Mouse (Mus musculus): ENCODE results near the gene Anp32a. TPM values are rescaled to one million over a fixed set of nuclear protein-coding genes. Genes with fewer than 3 reads are reported as not detected.

Gene Anp32a
- polyA plus RNA-seq, 1 experiment from 2014 or later: 107 TPM

GRCm38 (mm10) chr9:62337924-62338635 is 3.0 kb upstream of the Anp32a start:
- Histone ChIP-seq H3K9ac (ENCODE audit: low read depth, low read length) (no peak overlapping the region), H3K36me3 (ENCODE audit: control insufficient read depth, insufficient read depth, low read length) (no peaks in the 10 kb centered on the region), H3K27me3 (ENCODE audit: control insufficient read depth, insufficient read depth, low read depth, low read length) (no peaks in the 10 kb centered on the region), H3K4me2 (ENCODE audit: low read length) (no peak overlapping the region), H3K9me3 (replicated peaks; ENCODE audit: control insufficient read depth, low read length, poor library complexity, severe bottlenecking) (no peaks in the 10 kb centered on the region), H3K4me1 (ENCODE audit: control insufficient read depth, insufficient read depth, low read length) (peaks cover 10% of the 10 kb centered on the region), H3K27ac (ENCODE audit: low read length) (no peak overlapping the region), H3K4me3 (ENCODE audit: low read depth, low read length) (no peak overlapping the region)
- ATAC-seq: no peak
- 56% methylated on average over 4 of the region's 4 CpGs for WGBS

DNA sequence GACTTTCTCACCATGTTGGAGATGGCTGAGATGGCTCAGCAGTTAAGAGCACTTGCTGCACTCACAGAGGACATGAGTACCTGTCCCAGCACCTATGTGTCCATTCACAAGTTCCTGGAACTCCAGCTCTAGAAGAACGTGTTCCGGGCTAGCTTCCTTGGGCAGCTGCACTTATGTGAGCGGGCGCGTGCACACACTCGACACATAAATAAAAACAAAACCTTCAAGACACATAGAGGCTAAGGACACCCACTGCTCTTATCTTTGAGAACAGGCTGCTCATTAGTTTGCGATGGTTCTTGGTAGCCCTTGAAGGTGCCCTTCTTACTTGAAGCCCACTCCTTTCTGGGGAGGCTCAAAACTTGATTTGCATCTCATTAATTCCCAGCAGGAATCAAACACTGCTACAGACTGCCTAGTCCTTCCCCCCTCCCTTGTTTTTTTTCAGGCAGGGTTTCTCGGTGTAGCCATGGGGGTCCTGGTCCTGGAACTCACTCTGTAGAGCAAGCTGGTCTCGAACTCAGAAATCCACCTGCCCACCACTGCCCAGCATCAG is 2.4 kb upstream of the Anp32a start:
- no peak overlapping the region for H3K4me3 ChIP-seq (ENCODE audit: low read depth, low read length)
- ATAC-seq: no peak
- WGBS: 65% methylated on average over 9 of the region's 9 CpGs
- H3K9me3 ChIP-seq (replicated peaks; ENCODE audit: control insufficient read depth, low read length, poor library complexity, severe bottlenecking): no peaks in the 10 kb centered on the region
- no peak overlapping the region for H3K4me2 ChIP-seq (ENCODE audit: low read length)
- no peaks in the 10 kb centered on the region for H3K27me3 ChIP-seq (ENCODE audit: control insufficient read depth, insufficient read depth, low read depth, low read length)
- H3K36me3 ChIP-seq (ENCODE audit: control insufficient read depth, insufficient read depth, low read length): no peaks in the 10 kb centered on the region
- H3K4me1 ChIP-seq (ENCODE audit: control insufficient read depth, insufficient read depth, low read length): peaks cover 10% of the 10 kb centered on the region
- H3K9ac ChIP-seq (ENCODE audit: low read depth, low read length): no peak overlapping the region
- H3K27ac ChIP-seq (ENCODE audit: low read length): no peak overlapping the region

- Histone ChIP-seq H3K4me2 (ENCODE audit: low read length) (peak overlapping the region; percentile 88), H3K4me3 (ENCODE audit: low read depth, low read length) (peak overlapping the region; percentile 87), H3K4me1 (ENCODE audit: control insufficient read depth, insufficient read depth, low read length) (peaks cover 17% of the 10 kb centered on the region), H3K27ac (ENCODE audit: low read length) (peak overlapping the region; percentile 98), H3K9ac (ENCODE audit: low read depth, low read length) (peak overlapping the region; percentile 84), H3K36me3 (ENCODE audit: control insufficient read depth, insufficient read depth, low read length) (no peaks in the 10 kb centered on the region), H3K27me3 (ENCODE audit: control insufficient read depth, insufficient read depth, low read depth, low read length) (no peaks in the 10 kb centered on the region), H3K9me3 (replicated peaks; ENCODE audit: control insufficient read depth, low read length, poor library complexity, severe bottlenecking) (no peaks in the 10 kb centered on the region)
- under 1% methylated on average over 47 of the region's 48 CpGs for WGBS
- ATAC-seq: peak; percentile 29
Observed at GRCm38 (mm10) chr9:62340301-62341122, 581 bp upstream of the Anp32a start.

DNA sequence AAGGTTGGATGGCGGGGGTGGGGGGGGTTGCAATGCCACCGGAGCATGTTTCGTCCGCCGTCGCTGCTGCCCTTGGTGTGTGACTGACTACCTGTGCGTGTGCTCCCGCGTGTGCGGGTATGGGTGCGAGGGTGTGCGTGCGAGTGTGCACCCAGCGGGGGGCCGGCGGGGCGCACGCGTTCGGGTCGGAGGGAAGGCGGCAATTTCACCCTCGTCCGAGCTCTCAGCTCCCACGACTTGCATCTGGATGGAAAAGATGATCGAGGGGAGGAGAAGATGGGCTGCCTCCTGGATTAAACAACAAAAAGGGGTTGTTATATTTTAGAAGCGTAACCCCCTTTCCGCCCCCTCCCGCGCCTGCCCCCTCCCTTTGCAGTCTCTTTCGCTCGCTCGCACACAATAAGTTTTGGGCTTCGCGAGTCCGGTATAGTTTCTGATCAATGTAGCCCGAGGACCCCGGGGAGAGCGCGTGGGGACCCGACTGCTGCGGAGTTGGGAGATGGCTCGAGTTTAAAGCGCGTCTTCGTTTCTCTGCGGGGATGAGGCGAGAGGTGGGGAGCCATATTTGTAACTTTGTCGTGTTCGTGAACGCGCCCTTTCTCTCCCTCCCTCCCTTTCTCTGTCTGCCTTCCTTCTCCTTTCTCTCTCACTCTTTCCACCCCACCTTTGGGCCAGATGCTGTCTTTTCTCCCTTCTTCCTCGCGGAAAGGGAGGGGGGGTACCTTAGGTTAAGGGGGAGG is 778 bp downstream of the Anp32a start:
- peak overlapping the region; percentile 99 for H3K9ac ChIP-seq (ENCODE audit: low read depth, low read length)
- no peaks in the 10 kb centered on the region for H3K36me3 ChIP-seq (ENCODE audit: control insufficient read depth, insufficient read depth, low read length)
- H3K27me3 ChIP-seq (ENCODE audit: control insufficient read depth, insufficient read depth, low read depth, low read length): no peaks in the 10 kb centered on the region
- peak overlapping the region; percentile 98 for H3K27ac ChIP-seq (ENCODE audit: low read length)
- ATAC-seq: peak; percentile 12; the same call in 1 of the 2 replicates
- H3K4me1 ChIP-seq (ENCODE audit: control insufficient read depth, insufficient read depth, low read length): peaks cover 31% of the 10 kb centered on the region
- H3K9me3 ChIP-seq (replicated peaks; ENCODE audit: control insufficient read depth, low read length, poor library complexity, severe bottlenecking): no peaks in the 10 kb centered on the region
- H3K4me2 ChIP-seq (ENCODE audit: low read length): peak overlapping the region; percentile 84
- under 1% methylated on average over 52 of the region's 54 CpGs for WGBS
- peak overlapping the region; percentile 87 for H3K4me3 ChIP-seq (ENCODE audit: low read depth, low read length)

GRCm38 (mm10) chr9:62342441-62343191 is 1.5 kb downstream of the Anp32a start:
- Histone ChIP-seq H3K27me3 (ENCODE audit: control insufficient read depth, insufficient read depth, low read depth, low read length) (no peaks in the 10 kb centered on the region), H3K4me2 (ENCODE audit: low read length) (peak overlapping the region; percentile 84), H3K9ac (ENCODE audit: low read depth, low read length) (peak overlapping the region; percentile 99), H3K4me1 (ENCODE audit: control insufficient read depth, insufficient read depth, low read length) (peaks cover 36% of the 10 kb centered on the region), H3K9me3 (replicated peaks; ENCODE audit: control insufficient read depth, low read length, poor library complexity, severe bottlenecking) (no peaks in the 10 kb centered on the region), H3K27ac (ENCODE audit: low read length) (peak overlapping the region; percentile 98), H3K4me3 (ENCODE audit: low read depth, low read length) (peak overlapping the region; percentile 87), H3K36me3 (ENCODE audit: control insufficient read depth, insufficient read depth, low read length) (no peaks in the 10 kb centered on the region)
- ATAC-seq: no peak
- WGBS: under 1% methylated on average over 48 of the region's 48 CpGs

DNA sequence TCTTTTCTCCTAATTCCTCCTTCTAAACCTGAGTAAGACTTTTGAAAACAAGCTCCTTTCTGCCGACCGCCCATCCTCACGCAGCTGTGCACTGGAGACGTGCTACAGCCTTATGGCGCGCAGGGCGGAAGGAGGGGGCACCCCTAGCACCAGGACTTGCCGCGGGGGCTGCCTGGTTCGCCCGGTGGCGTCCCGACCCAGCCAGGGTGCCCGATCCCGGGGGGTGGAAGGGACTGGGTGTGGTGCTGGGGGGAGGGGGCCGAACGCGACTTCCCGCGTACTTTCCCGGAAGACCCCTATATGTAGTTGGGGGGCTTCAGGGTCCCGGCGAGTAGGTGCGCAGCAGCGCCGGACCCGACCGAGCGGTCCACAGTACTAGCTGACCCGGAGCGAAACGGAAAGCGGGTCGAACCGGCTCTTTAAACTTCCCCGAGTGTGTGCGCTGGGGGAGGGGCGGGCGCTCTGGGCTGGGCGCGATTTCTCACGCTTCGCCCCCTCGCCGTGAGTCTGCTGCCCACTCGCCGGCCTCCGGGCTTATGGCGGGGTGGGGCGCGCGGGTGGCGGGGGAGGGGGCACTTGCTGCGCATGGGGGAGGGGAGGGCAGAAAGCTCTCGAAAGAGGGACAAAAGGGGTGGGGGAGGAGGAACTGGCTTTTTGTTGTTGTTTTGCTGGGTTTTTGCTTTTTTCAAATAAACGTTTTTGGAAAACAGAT is 2.3 kb downstream of the Anp32a start:
- Histone ChIP-seq H3K9me3 (replicated peaks; ENCODE audit: control insufficient read depth, low read length, poor library complexity, severe bottlenecking) (no peaks in the 10 kb centered on the region), H3K4me3 (ENCODE audit: low read depth, low read length) (peak overlapping the region; percentile 87), H3K4me2 (ENCODE audit: low read length) (peak overlapping the region; percentile 84), H3K9ac (ENCODE audit: low read depth, low read length) (peak overlapping the region; percentile 99), H3K4me1 (ENCODE audit: control insufficient read depth, insufficient read depth, low read length) (peaks cover 36% of the 10 kb centered on the region), H3K27ac (ENCODE audit: low read length) (peak overlapping the region; percentile 98), H3K36me3 (ENCODE audit: control insufficient read depth, insufficient read depth, low read length) (no peaks in the 10 kb centered on the region), H3K27me3 (ENCODE audit: control insufficient read depth, insufficient read depth, low read depth, low read length) (no peaks in the 10 kb centered on the region)
- under 1% methylated on average over 56 of the region's 56 CpGs for WGBS
- ATAC-seq: peak; percentile 40

DNA sequence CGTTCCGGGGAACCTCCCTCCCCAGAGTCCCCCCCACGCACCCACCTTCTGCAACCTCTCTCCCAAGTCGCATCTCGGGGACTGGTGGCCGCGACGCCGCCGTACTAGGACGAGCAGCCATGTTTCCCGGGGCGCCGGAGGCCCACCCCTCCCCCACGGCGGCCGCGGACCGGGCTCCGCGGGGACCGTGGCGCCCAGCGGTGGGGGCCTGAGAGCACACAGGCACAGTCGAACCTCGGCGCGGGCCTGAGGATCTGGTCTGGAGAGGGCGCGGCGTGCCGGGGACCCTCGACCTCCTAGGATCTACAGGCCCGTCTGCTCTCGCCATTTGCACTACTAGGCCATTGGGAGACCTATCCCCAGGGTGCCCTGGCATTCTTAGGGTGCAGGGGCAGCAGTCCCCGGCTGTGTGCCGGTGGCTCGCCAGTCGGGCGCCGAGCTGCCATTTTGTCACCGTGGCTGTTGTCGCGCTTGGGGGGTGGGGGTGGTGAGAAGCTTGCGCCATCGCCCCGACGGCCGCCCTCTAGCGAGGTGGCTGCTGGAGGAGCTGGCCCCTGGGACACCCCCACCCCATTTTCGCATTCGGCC is 2.9 kb downstream of the Anp32a start:
- peak overlapping the region; percentile 98 for H3K27ac ChIP-seq (ENCODE audit: low read length)
- ATAC-seq: peak; percentile 25
- WGBS: 0% methylated on average over 44 of the region's 52 CpGs

More for the DNA sequence above, 2.9 kb downstream of the Anp32a start:
- Histone ChIP-seq H3K9me3 (replicated peaks; ENCODE audit: control insufficient read depth, low read length, poor library complexity, severe bottlenecking) (no peaks in the 10 kb centered on the region), H3K27me3 (ENCODE audit: control insufficient read depth, insufficient read depth, low read depth, low read length) (no peaks in the 10 kb centered on the region), H3K4me2 (ENCODE audit: low read length) (peak overlapping the region; percentile 84), H3K4me3 (ENCODE audit: low read depth, low read length) (peak overlapping the region; percentile 87), H3K36me3 (ENCODE audit: control insufficient read depth, insufficient read depth, low read length) (no peaks in the 10 kb centered on the region), H3K4me1 (ENCODE audit: control insufficient read depth, insufficient read depth, low read length) (peaks cover 31% of the 10 kb centered on the region), H3K9ac (ENCODE audit: low read depth, low read length) (peak overlapping the region; percentile 99)
